Mouse (Mus musculus) left cerebral cortex, postnatal 25 days (tissue): ENCODE data around the gene Lrrc61. TPM values are rescaled to one million over a fixed set of nuclear protein-coding genes. Genes with fewer than 3 reads are reported as not detected.

ENCODE experiments used
- DNase-seq, 2 experiments: peaks; one replicate each; pipeline ENCODE4 v3.0.0; 2022; ENCODE audit warnings: low spot score in 2 of 2, mixed read lengths in 1 of 2
- intact Hi-C: fragments of 180-260 bp; cut with DNase I; formaldehyde crosslinking; loops from one replicate; pipeline ENCODE4 v1.15.1; 2025
- total RNA-seq, 2 experiments: library from RNA; stranded (reverse); gene quantifications; 2 replicates each; pipeline ENCODE4 v1.2.3; 2021

Lrrc61 gene
- total RNA-seq, 2 experiments from 2014 or later = 31.3 to 33.3 TPM

DNA sequence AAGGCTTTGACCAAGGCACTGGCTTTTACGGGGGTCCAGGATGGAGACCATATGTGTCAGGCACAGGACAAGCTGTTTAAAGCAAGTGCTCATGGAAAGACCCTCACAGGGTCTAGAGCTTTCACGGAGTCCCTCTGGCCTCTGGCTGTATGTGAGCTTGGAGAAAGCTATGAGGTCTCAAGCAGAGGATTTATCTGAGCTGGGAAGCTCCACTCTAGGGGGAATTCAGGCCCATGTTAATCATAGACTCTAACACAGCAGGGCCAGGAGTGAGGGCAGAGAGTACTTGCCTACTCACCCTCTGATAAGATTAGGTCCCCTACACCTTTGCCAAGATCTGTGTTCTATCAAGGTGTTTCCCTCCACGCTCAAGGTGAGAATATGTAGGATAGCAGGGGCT is 12.0 kb upstream of the Lrrc61 start:
- no peak for DNase-seq
- intact Hi-C loops = loop anchor here (10.0 kb wide), 1 partner anchor 232 kb away; the partner anchor contains the start of gene Gimap3

DNA sequence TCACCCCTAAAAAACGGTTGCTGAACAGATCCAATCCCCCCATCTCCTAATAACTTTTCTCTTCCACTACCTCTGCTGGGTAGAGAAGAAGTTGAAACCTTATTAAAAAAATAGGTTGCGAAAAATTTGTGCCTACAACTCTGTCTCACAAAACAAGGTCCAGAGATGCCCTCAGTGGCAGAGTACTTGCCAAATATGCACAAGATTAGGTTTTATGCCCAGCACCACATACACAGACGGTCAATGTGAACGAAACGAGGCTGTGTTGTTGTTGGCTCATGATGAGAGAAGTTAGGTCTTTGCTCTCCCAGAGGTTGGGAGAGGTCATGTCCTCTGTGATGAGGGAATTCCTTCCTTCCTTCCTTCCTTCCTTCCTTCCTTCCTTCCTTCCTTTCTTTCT is 9.3 kb upstream of the Lrrc61 start:
- no peak for DNase-seq
- intact Hi-C loops = loop anchor here (5.0 to 10.0 kb wide), 2 partner anchors 97 to 230 kb away; partner anchors contain the start of gene Gimap3

GRCm38 (mm10) chr6:48546271-48546670 is 8.3 kb upstream of the Lrrc61 start:
- no peak for DNase-seq
- intact Hi-C loops = loop anchor here (5.0 to 10.0 kb wide), 2 partner anchors 96 to 229 kb away; partner anchors contain the start of gene Gimap3

DNA sequence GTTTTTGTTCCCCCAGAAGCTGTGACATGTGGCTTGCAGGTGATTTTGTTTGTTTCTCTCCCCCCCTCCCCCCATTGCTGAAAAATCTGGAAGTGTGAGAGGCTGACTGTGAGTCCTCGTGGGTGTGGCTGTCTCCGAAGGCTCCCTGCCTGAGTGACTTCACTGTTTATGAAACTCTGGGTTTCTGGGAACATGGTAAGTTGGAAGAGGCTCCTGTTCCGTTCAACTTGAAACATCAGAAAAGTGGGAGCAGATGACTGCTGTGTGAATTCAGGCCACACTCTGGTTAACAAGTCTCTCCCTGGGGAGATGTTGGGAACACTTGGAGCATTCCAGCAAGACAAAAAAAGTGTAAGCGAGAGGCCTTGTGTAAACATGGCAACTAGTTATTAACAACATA is 7.7 kb upstream of the Lrrc61 start:
- DNase-seq = no peak
- intact Hi-C loops = loop anchor here (5.0 to 10.0 kb wide), 2 partner anchors 95 to 228 kb away; partner anchors contain the start of gene Gimap3

- no peak for DNase-seq
- intact Hi-C loops = loop anchor here (5.0 to 10.0 kb wide), 2 partner anchors 94 to 226 kb away; partner anchors contain the start of gene Gimap3
Observed at GRCm38 (mm10) chr6:48548314-48548713, 6.3 kb upstream of the Lrrc61 start.

DNA sequence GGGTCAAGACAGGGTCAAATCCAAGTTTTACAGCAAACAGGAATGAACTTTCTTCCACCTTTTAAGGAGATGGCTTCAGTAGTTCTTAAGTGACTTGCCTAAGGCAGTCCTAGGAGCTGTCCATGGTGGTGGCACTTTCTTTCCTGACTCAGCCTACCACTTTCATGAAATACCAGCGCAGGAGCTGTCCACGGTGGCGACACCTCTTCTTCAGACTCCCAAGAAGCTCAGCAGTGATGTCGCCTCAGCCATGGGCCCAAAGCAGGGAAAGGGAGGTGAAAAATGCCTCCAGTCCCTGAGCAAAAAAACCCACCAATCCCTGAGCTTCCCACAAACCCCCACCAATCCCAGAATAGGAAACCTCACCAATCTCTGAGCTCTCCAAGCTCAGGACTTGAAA is 1.7 kb upstream of the Lrrc61 start:
- DNase-seq = no peak
- intact Hi-C loops = no loop called here

DNA sequence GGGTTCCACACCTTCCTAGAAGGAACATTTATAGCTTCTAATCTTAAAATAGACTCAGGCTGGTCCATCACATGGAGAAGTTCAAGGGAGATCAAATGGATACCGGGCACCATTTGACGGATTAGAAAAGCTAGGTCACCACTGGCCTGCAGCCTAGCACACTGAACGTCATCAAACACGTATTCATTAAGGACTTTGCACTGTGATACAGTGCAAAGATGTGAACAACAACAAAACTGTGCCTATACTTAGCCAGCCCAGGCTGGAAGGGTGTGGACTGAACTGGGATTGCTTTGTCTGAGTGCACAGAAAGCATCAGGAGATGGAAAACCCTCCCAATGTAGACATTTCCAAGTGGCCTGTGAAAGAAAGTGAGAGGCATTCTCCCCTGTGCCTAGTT is 777 bp upstream of the Lrrc61 start:
- intact Hi-C loops = loop anchor here (2.0 kb wide), 1 partner anchor 39 kb away; the partner anchor contains the start of genes Gm44965 and Repin1
- DNase-seq = peak in 1 of 2 experiments; percentile 19

DNA sequence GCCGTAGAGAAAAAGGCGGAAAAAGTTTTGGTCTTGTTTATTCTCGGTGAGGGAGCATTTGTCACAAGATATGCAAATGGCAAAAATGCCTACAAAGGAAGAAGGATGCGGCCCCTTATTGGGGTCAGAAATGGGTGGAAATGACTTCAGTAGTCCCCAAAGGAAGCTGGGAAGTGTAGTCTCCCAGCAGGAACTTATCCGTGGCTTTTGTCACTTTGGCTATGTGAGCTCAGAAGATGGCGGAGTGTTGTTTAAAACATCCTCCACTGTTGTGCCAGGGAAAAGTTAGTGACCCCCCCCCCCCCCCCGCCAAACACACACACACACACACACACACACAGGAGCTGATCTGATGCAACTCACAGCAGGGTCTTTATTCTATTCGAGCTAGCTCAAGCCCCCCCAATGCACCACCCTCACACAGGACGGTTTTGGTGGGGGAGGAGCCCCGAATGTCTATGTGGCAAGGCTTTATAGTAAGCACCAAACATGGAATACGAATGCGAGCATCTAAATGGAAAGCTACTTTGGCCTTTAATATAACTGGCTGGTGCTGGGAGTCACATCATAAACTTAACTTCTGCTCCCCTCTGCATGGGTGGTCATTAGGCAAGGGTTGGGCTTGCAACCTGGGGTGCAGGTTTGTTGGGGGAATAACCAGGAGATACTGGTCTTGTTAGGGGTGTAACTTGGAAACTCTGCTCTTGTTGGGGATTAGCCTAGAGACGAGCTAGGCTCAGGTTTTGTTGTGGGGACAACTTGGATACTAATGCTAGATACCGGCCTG is 701 bp downstream of the Lrrc61 start:
- peak; percentile 62 to 91 for DNase-seq
- intact Hi-C loops = loop anchor here (2.0 to 5.0 kb wide), 2 partner anchors 38 to 72 kb away; partner anchors contain the start of genes AI854703, Gm44965 and Repin1

- DNase-seq = no peak
- intact Hi-C loops = loop anchor here (2.0 to 5.0 kb wide), 2 partner anchors 37 to 71 kb away; partner anchors contain the start of genes AI854703, Gm44965 and Repin1
Observed at GRCm38 (mm10) chr6:48555956-48556355, 1.4 kb downstream of the Lrrc61 start.

- DNase-seq = no peak
- intact Hi-C loops = no loop called here
Observed at GRCm38 (mm10) chr6:48565693-48566310, 11.2 kb downstream of the Lrrc61 start.

DNA sequence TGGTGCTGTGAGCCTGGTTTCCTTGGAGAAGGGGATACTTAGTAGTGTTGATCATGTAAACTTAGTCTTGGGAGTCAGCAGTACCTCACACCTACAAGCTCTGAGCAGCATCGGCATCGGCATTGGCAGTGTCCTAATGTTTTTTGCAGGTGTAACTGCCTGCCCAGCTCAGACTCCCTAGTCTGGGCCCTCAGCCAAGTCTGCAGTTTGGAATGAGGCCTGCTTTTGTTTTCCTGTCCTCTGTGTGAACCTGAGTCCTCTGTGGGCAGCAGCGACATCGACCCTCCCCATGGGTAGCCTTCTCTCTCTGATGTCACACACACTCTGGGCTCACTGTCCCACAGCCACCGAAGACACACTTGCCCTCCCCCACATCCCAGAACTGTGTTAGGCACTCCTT is 11.7 kb downstream of the Lrrc61 start:
- intact Hi-C loops = no loop called here

GRCm38 (mm10) chr6:48568036-48568984 is 13.7 kb downstream of the Lrrc61 start:
- DNase-seq = peak in 1 of 2 experiments; percentile 22
- intact Hi-C loops = no loop called here

More for the DNA sequence above, 11.7 kb downstream of the Lrrc61 start:
- peak in 1 of 2 experiments; percentile 9 for DNase-seq

- DNase-seq = no peak
- intact Hi-C loops = no loop called here
Observed at GRCm38 (mm10) chr6:48569065-48569807, 14.6 kb downstream of the Lrrc61 start.

- DNase-seq = no peak
- intact Hi-C loops = no loop called here
Observed at GRCm38 (mm10) chr6:48572014-48572413, 17.4 kb downstream of the Lrrc61 start.

DNA sequence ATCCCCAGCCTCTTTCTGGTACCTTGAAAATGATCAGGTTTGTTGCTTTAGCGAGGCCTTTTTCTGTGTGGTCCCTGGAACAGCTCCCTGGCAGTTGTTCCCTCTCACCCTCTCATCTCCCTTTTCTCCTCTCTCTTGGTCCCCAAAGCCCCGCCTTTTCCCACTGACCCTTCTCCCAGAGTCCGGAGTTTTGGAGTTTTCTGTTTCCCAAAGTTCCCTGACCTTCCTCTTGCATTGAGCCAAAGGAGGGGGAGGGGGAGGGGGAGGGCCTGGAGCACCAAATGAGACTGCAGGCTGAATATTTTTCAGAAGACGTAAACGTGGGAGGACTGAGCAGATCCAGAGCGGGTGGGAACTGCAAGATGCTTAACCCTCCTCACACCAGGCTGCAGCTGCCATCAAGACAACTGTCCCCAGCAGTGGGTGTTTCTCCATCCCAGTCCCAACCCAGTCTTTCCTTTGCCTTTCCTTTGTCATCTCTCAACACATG is 18.0 kb downstream of the Lrrc61 start, which contains the start of gene Rarres2:
TSS of gene Rarres2 (minus strand) at position 218 of the 490 bp plus-strand sequence.
- no peak for DNase-seq
- intact Hi-C loops = no loop called here

DNA sequence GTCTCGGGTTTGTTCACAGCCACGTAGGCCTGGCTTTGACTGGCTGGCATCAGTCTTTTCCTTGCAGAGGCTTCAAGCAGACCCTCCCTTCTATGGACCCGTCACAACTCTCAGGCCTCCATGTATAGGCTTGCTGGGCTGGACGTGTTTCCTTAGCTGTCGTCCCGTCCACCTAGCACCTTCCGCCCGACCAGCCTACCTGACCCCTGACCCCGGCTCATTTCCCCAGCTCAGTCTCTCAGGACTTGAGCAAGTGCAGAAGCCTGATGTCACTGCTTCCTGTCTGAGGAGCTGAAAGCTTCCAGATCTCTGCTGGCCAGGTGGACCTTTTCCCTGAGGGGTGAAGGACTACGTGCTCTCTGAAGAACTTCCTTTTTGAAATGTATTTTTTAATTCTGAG is 18.7 kb downstream of the Lrrc61 start:
- DNase-seq = no peak
- intact Hi-C loops = no loop called here

- intact Hi-C loops = no loop called here
Observed at GRCm38 (mm10) chr6:48573981-48574380, 19.4 kb downstream of the Lrrc61 start.

DNA sequence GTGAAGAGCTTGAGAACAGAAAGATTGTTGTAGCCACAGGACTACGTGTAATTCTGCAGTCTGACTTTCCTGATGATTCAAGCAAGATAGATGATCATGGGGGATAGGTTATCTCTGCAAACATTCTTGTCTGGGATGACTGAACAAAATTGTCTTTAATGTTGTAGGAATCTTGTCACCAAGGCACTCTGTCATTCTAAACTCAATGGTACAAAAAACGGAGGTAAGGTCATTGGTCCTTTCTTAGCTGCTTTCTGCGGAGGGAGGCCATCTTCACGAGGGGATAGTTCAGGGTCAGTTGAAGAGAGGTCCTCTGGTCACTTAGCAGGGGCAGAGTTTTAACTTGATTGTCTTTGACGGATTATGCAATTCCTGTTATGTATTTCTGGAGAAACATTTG is 24.1 kb downstream of the Lrrc61 start:
- no peak for DNase-seq
- intact Hi-C loops = no loop called here

More at GRCm38 (mm10) chr6:48573981-48574380, 19.4 kb downstream of the Lrrc61 start:
- no peak for DNase-seq
